Mouse (Mus musculus): Measurements from ENCODE around the gene Arvcf. TPM values are rescaled to one million over a fixed set of nuclear protein-coding genes. Genes with fewer than 3 reads are reported as not detected.

Gene Arvcf
- polyA plus RNA-seq, 1 experiment, result 52.3 TPM

DNA sequence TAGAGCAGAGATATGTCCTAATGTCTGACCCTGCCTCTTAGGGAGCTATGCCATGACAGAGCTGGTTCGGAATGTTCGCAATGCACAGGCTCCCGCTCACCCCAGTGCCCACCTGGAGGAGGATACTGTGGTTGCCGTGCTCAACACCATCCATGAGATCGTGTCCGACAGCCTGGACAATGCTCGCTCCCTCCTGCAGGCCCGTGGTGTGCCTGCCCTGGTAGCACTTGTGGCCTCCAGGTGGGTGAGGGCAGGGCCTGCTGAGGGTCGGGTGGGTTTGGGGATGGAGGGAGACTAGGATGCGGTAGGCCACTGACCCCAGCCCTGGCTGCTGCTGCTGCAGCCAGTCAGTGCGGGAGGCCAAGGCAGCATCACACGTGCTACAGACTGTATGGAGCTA lies 55.3 kb downstream of the Arvcf start:
- TF ChIP-seq CTCF (IDR thresholded peaks at IDR 0.05; ENCODE audit: borderline replicate concordance, control insufficient read depth, extremely low read depth, insufficient read depth, low read length, poor library complexity) (no peak), POLR2A (IDR thresholded peaks at IDR 0.05; ENCODE audit: control insufficient read depth, extremely low read depth, insufficient read depth, low read length, poor library complexity) (no peak)
- H3K36me3 ChIP-seq (ENCODE audit: control insufficient read depth, insufficient read depth, low read length), result no peaks in the 10 kb centered on the region; the same call in 1 of the 2 replicates
- no peak overlapping the region for H3K27ac ChIP-seq (ENCODE audit: control insufficient read depth, insufficient read depth, low read length)
- no peak for DNase-seq
- H3K4me3 ChIP-seq (ENCODE audit: control insufficient read depth, insufficient read depth, low read length), result no peak overlapping the region
- no peaks in the 10 kb centered on the region for H3K27me3 ChIP-seq (ENCODE audit: control insufficient read depth, insufficient read depth, low read length)
- 95% methylated on average over 12 of the region's 12 CpGs for whole genome bisulfite sequencing
- H3K4me1 ChIP-seq (replicated peaks; ENCODE audit: control insufficient read depth, insufficient read depth, low read length), result peaks cover 13% of the 10 kb centered on the region

DNA sequence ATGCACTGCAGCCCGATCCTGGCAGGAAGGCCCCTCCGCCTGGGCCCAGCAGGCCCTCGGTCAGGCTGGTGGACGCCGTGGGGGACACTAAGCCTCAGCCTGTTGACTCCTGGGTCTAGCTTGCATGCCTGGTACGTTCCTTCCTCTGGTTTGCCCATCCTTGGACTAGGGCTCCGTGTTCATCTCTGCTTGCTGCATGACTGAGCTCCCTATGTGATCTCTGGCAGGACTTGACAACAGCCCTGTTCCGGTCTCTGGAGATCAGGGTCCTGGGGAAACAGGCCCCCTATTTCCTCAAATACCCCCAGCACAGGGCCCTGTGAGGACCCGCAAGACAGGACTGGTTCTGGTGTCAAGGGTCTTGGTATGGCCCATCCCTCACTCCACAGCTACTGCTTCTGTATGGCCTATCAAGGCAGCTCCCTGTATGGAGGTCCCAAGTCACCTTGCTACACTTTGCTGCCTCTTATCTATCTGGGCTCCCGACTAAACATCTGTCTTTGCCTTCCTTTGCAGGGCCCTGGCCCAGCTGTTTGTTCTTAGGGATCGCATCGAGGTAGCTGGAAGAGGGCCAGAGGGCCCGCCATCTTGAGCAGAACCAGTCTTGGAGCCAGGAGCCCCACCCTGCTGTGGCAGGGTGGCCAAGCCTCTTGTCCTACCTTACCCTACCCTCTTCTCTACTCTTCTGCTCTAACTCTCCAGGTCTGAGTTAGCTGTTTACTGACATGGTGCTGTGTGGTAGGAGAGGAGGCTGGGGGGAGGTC lies 57.3 kb downstream of the Arvcf start:
- Histone ChIP-seq H3K27me3 (ENCODE audit: control insufficient read depth, insufficient read depth, low read length) (no peaks in the 10 kb centered on the region), H3K27ac (ENCODE audit: control insufficient read depth, insufficient read depth, low read length) (no peak overlapping the region), H3K4me3 (ENCODE audit: control insufficient read depth, insufficient read depth, low read length) (no peak overlapping the region), H3K36me3 (ENCODE audit: control insufficient read depth, insufficient read depth, low read length) (no peaks in the 10 kb centered on the region; the same call in 1 of the 2 replicates), H3K4me1 (replicated peaks; ENCODE audit: control insufficient read depth, insufficient read depth, low read length) (peaks cover 13% of the 10 kb centered on the region)
- TF ChIP-seq POLR2A (IDR thresholded peaks at IDR 0.05; ENCODE audit: control insufficient read depth, extremely low read depth, insufficient read depth, low read length, poor library complexity) (no peak), CTCF (IDR thresholded peaks at IDR 0.05; ENCODE audit: borderline replicate concordance, control insufficient read depth, extremely low read depth, insufficient read depth, low read length, poor library complexity) (no peak)
- WGBS, result 90% methylated on average over 13 of the region's 13 CpGs
- DNase-seq, result no peak

DNA sequence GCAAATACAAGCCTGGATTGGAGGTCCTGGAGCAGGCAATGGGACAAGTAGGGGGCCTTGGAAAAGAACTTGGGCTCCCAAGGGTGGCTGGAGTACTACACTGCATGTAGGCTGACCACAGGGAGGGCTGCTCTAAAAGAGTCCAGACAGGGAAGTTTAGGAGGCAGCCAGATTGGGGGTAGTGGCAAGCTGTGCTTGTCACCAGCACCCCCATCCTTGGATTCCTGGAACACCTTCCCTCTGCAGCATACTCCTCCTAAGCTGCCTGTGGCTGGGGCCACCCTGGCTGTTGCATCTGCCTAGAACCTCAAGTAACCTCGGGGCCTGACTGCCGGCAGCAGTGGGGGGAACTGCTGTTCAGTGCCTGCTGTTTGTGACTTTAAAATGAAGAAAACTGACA lies 57.9 kb downstream of the Arvcf start:
- H3K4me3 ChIP-seq (ENCODE audit: control insufficient read depth, insufficient read depth, low read length), result no peak overlapping the region
- no peaks in the 10 kb centered on the region for H3K27me3 ChIP-seq (ENCODE audit: control insufficient read depth, insufficient read depth, low read length)
- no peak for TF ChIP-seq POLR2A (IDR thresholded peaks at IDR 0.05; ENCODE audit: control insufficient read depth, extremely low read depth, insufficient read depth, low read length, poor library complexity)
- no peak for TF ChIP-seq CTCF (IDR thresholded peaks at IDR 0.05; ENCODE audit: borderline replicate concordance, control insufficient read depth, extremely low read depth, insufficient read depth, low read length, poor library complexity)
- 79% methylated on average over 2 of the region's 2 CpGs for WGBS
- DNase-seq, result no peak
- peaks cover 13% of the 10 kb centered on the region for H3K4me1 ChIP-seq (replicated peaks; ENCODE audit: control insufficient read depth, insufficient read depth, low read length)
- no peaks in the 10 kb centered on the region; the same call in 1 of the 2 replicates for H3K36me3 ChIP-seq (ENCODE audit: control insufficient read depth, insufficient read depth, low read length)
- H3K27ac ChIP-seq (ENCODE audit: control insufficient read depth, insufficient read depth, low read length), result no peak overlapping the region

DNA sequence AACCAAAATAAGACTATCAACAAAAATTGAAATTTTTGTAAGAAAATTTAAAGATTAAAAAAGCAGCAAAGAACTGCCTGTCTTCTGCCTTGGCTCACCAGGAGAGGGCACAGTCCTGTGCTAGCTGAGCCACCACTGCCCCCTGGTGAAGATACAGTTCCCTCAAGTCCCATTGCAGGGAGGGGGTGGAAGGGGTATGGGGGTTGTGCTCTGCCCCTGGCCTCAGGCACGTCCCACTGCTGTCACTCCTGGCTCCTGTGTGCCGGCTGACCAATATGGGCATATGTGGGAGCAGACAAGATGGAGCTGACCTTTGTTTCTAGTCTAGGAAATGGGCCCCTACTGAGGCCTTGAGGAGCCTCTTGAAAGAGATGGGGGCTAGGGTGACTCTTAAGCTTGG lies 58.3 kb downstream of the Arvcf start:
- no peak overlapping the region for H3K27ac ChIP-seq (ENCODE audit: control insufficient read depth, insufficient read depth, low read length)
- 29% methylated on average over 2 of the region's 2 CpGs for WGBS
- H3K4me1 ChIP-seq (replicated peaks; ENCODE audit: control insufficient read depth, insufficient read depth, low read length), result peaks cover 14% of the 10 kb centered on the region
- peak; percentile 61 for DNase-seq
- H3K36me3 ChIP-seq (ENCODE audit: control insufficient read depth, insufficient read depth, low read length), result no peaks in the 10 kb centered on the region; the same call in 1 of the 2 replicates
- no peaks in the 10 kb centered on the region for H3K27me3 ChIP-seq (ENCODE audit: control insufficient read depth, insufficient read depth, low read length)
- H3K4me3 ChIP-seq (ENCODE audit: control insufficient read depth, insufficient read depth, low read length), result no peak overlapping the region
- TF ChIP-seq POLR2A (IDR thresholded peaks at IDR 0.05; ENCODE audit: control insufficient read depth, extremely low read depth, insufficient read depth, low read length, poor library complexity) (no peak), CTCF (IDR thresholded peaks at IDR 0.05; ENCODE audit: borderline replicate concordance, control insufficient read depth, extremely low read depth, insufficient read depth, low read length, poor library complexity) (peak; percentile 69; the same call in 1 of the 2 replicates)

DNA sequence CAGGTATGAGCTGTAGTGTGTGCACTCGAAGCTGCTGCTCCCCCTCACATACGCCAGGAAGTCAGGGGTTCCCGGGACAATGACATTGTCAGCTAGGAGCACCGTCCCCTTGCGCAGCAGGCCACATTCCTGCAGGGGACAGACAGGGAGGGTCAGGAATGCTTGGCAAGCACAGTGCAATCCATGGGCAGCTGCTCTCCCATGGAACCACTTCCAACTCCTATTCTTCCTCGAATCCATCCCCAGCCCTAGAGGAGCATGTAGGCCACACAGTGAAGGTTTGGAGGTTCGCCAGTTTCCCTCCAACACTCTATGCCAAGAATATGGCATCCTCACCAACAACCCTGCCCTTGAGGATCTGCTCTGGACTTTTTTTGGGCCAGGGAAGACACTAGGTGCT lies 59.9 kb downstream of the Arvcf start:
- Histone ChIP-seq H3K27ac (ENCODE audit: control insufficient read depth, insufficient read depth, low read length) (no peak overlapping the region), H3K4me3 (ENCODE audit: control insufficient read depth, insufficient read depth, low read length) (no peak overlapping the region)
- DNase-seq, result no peak

DNA sequence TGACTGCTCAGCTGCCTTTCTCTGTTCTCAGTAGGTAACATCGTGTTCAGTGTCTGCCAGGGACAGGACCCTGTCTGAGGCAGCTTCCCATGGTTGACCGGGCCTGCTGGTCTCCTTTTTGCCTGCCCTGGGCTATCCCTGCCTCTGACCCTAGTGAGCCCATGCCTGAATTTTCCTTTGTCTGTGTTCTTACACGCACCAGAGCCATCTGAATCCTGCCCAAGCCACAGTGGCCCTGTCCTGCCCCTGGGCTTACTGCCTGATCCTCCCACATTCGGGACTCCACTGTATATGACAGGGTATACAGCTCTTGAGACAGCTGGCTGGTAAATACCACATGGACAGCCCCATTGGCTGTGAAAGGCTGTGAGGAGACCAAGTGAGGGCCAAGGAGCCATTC lies 61.8 kb downstream of the Arvcf start:
- H3K36me3 ChIP-seq (ENCODE audit: control insufficient read depth, insufficient read depth, low read length), result no peaks in the 10 kb centered on the region; the same call in 1 of the 2 replicates
- TF ChIP-seq POLR2A (IDR thresholded peaks at IDR 0.05; ENCODE audit: control insufficient read depth, extremely low read depth, insufficient read depth, low read length, poor library complexity), result no peak
- no peak for TF ChIP-seq CTCF (IDR thresholded peaks at IDR 0.05; ENCODE audit: borderline replicate concordance, control insufficient read depth, extremely low read depth, insufficient read depth, low read length, poor library complexity)
- H3K4me1 ChIP-seq (replicated peaks; ENCODE audit: control insufficient read depth, insufficient read depth, low read length), result peaks cover 31% of the 10 kb centered on the region
- no peak overlapping the region for H3K27ac ChIP-seq (ENCODE audit: control insufficient read depth, insufficient read depth, low read length)
- WGBS, result 94% methylated on average over 4 of the region's 4 CpGs
- H3K4me3 ChIP-seq (ENCODE audit: control insufficient read depth, insufficient read depth, low read length), result no peak overlapping the region
- H3K27me3 ChIP-seq (ENCODE audit: control insufficient read depth, insufficient read depth, low read length), result no peaks in the 10 kb centered on the region
- no peak for DNase-seq

More for the DNA sequence above, 59.9 kb downstream of the Arvcf start:
- no peaks in the 10 kb centered on the region for H3K27me3 ChIP-seq (ENCODE audit: control insufficient read depth, insufficient read depth, low read length)
- TF ChIP-seq POLR2A (IDR thresholded peaks at IDR 0.05; ENCODE audit: control insufficient read depth, extremely low read depth, insufficient read depth, low read length, poor library complexity), result no peak
- TF ChIP-seq CTCF (IDR thresholded peaks at IDR 0.05; ENCODE audit: borderline replicate concordance, control insufficient read depth, extremely low read depth, insufficient read depth, low read length, poor library complexity), result no peak
- H3K36me3 ChIP-seq (ENCODE audit: control insufficient read depth, insufficient read depth, low read length), result no peaks in the 10 kb centered on the region; the same call in 1 of the 2 replicates
- peaks cover 23% of the 10 kb centered on the region for H3K4me1 ChIP-seq (replicated peaks; ENCODE audit: control insufficient read depth, insufficient read depth, low read length)
- WGBS, result 84% methylated on average over 7 of the region's 7 CpGs
